Mouse (Mus musculus) inflammation-experienced regulatory T-cells, adult 6 months (primary cell): ENCODE results near the gene Zfp1. TPM values are rescaled to one million over a fixed set of nuclear protein-coding genes. Genes with fewer than 3 reads are reported as not detected.
A peak's percentile ranks its signal among the peaks of the same experiment; 100 is the strongest.

Experiments
- ATAC-seq: one replicate; pipeline ENCODE4 v1.8.0; 2017
- polyA plus RNA-seq, 3 experiments: library from polyadenylated mRNA; unstranded; fragments of 100-300 nt; shearing (Covaris generic); gene quantifications; one replicate each; pipeline ENCODE4 v1.2.1; 2017

Zfp1 gene
- polyA plus RNA-seq, 3 experiments from 2014 or later: 15.6 to 46.2 (median 33.0) TPM

DNA sequence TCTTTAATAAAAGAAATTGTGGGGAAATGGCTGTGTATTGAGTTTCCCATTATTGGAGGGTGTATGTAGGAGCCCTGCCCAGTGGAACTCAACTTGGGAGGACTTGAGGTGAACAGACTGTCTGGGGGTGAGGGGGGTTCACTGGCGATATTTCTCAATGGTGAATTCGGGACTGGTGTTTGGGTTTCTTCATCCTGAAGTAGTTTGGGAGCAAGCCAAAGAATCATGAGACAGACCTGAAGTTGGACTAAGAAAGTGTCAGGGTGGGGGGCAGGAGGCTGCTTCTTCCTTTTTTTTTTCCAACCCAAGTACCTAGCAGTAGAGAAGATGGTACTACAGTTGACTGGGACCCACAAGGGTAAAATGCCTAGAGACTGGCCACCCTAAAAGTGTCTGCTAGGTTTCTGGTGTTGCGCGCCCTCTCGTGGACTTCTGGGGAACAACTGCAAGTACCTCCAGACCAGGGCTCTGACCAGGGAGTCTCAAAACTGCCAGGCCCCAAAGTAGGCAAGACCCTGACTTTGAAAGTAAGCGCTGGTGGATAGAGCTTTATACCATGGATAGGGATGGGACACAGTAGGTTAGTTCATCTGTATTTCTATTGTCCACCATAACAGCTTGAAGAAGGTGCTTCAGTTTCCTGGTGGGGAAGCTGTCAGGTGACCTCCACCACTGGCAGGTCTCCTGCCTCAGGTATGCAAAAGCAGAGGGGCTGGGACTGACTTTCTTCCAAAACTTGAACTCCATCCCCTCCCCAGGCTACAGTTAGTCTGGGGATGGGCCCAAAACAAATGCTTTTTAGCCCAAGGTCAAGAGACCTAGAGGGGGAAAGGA lies 17.3 kb upstream of the Zfp1 start:
- ATAC-seq: peak; percentile 67

GRCm38 (mm10) chr8:111626528-111626820 lies 16.7 kb upstream of the Zfp1 start:
- no peak for ATAC-seq

DNA sequence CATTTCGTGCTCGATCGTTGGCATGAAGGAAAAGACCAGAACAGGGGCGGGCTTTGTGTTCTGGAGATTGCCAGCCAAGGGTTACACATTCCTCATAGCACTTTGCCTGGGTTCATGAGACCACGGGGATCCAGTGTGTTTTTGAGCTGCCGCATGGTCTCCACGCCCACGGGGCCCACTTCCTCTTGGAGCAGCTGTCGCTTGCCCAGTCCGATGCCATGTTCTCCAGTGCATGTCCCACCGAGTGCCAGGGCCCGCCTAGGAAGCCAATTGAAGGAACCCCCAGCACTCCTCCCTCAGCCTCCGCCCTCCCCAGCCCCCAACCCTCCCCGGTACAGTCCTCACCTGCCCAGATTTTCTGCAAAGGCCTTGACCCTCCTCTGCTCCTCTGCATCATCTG lies 16.3 kb upstream of the Zfp1 start:
- no peak for ATAC-seq

- ATAC-seq: no peak
Observed at GRCm38 (mm10) chr8:111627923-111628322, 15.3 kb upstream of the Zfp1 start.

DNA sequence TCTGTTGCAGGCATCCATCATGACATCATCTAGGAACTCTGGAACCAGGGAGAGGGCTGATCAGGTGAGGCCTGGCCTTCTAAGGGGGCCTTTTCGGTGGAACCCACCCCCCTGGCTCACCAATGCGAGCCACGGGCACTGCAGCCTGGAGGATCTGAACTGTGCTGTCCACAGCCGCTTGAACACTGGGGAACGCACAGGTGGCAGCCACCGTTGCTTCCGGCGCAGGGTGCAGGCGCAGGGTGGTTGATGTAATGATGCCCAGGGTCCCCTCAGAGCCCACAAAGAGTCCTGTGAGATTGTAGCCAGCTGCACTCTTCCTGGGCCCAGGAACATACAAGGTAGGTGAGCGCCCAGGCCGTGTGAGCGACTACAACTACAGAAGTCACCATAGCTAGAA lies 14.8 kb upstream of the Zfp1 start:
- ATAC-seq: no peak

DNA sequence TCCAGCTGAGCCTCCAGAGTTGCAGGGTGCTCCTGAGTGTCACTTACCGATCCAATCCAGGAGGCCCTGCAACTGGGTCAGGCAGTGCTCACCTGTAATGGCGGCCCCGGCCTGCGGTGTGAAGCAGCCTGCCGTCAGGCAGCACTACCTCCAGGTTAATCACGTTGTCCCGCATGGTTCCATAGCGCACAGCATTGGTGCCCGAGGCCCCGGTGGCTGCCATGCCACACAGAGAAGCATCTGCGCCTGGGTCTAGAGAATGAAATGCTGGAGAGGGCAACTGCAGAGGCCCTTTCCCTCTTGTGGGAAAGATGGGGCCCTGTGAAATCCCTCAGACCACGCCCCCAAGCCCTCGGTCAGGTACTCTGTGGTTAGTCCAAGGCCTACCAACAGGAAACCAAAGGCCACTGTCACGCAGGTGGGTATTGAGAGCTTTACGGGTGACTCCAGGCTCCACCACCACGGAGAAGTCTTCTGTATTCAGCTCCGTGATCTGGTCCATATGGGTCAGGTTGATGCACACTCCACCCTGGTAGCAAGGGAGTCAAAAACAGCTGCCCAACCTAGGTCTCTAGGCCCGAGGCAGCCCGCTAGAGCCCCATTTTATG lies 14.2 kb upstream of the Zfp1 start:
- ATAC-seq: no peak

- ATAC-seq: no peak
Observed at GRCm38 (mm10) chr8:111630105-111630521, 13.1 kb upstream of the Zfp1 start, which contains the start of gene Ldhd. TSS of gene Ldhd (minus strand) at chr8:111630374.

GRCm38 (mm10) chr8:111631589-111631988 lies 11.6 kb upstream of the Zfp1 start:
- ATAC-seq: no peak

- no peak for ATAC-seq
Observed at GRCm38 (mm10) chr8:111632976-111633375, 10.2 kb upstream of the Zfp1 start.

- ATAC-seq: no peak
Observed at GRCm38 (mm10) chr8:111638086-111638485, 5.1 kb upstream of the Zfp1 start.

DNA sequence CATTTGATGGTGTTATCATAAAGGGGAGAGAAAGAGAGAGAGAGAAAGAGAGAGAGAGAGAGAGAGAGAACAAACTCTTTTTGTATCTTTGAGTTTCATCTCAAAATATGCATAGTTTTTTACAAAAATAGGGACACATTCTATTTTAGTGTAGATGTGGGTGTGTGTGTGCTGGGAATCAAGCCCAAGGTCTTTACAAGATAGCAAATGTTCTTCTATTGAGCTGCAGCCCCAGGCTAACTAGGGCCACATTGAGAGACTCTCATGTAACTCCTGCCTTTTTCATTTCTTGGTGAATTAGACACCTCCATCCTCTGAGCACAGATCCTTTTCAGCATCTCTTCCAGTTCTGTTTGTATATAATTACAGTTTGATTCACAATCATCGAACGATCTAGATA lies 2.1 kb upstream of the Zfp1 start:
- no peak for ATAC-seq

DNA sequence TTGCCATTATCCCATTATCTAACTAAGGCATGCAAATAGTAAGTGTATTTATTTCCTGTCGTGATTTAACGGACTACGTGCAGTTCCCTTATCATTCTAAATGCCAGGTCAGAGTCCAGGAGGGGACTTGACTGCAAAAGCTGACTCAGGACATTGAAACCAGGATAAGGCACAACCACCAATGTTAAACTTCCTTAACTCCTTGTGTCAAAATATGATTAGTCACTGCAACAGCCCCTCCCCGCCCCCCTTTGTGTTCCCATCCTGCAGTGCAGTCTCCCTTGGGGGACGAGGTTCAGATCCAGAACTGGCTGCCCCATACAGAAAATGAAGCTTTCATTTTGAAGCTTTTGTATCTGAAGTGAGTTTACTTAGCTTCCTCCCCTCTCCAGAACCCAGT lies 705 bp upstream of the Zfp1 start:
- no peak for ATAC-seq

GRCm38 (mm10) chr8:111642939-111643263 lies 300 bp upstream of the Zfp1 start:
- ATAC-seq: peak; percentile 2

DNA sequence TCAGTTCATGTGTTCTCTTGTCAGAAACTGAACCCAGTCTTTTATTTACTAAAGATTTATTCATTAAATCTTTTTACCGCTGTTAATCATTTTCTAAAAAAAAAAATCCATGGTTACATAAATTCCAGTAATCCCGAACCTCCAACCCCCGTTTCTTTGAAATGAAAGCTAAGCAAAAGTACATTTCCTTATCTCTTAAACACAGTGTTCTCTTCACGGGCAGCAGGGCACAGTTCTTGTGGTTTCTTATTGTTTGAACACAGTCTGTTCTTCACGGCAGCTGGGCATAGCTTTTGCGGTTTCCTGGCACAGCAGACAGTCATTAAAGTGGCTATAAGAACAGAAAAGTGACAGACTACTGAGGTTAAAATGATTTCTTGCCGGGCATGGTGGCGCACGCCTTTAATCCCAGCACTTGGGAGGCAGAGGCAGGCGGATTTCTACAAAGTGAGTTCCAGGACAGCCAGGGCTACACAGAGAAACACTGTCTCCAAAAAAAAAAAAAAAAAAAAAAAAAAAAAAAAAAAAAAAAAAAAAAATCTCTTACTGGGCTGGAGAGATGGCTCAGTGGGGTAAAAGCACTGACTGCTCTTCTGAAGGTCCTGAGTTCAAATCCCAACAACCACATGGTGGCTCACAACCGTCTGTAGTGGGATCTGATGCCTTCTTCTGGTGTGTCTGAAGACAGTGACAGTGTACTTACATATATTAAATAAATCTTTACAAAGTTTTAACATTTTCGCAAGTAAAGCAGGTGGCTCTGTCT lies 1.3 kb downstream of the Zfp1 start:
- peak; percentile 64 for ATAC-seq

- peak; percentile 67 for ATAC-seq
Observed at GRCm38 (mm10) chr8:111645715-111646114, 2.5 kb downstream of the Zfp1 start.

DNA sequence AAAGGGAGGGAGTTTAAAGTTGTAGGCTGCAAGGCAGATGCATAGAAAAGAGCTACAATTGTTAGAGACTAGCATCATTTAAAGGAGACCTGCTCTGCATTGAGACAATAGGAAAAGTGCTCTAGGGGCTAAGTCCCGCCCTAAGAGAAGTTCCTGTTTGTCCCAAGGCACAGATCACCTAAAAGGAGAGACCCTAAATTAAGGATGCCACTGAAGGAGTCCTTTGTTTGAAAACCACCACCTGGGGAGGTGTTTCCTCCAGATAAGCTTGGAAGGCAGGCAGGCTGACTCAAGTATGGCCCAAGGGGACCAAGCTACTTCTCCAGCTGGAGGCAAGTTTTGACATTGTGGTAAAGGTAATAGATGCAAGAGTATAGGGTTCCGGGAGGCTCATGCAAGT lies 5.6 kb downstream of the Zfp1 start:
- ATAC-seq: no peak

DNA sequence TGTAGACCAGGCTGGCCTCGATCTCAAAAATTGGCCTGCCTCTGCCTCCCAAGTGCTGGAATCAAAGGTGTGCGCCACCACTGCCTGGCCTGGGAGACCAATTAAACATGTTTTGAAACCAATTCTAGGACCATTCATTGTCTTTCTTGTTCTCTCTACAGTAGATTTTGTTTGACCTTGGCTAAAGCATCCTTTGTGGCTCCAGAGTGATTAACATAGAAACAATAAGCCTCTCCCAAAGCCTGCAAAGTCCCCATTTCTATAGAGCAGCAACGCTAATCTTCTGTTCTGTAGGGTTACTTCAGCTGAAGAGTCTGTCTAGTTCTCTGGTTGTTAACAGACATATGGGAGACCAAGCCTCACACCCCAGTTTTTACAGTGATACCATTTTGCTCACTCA lies 7.5 kb downstream of the Zfp1 start:
- no peak for ATAC-seq

DNA sequence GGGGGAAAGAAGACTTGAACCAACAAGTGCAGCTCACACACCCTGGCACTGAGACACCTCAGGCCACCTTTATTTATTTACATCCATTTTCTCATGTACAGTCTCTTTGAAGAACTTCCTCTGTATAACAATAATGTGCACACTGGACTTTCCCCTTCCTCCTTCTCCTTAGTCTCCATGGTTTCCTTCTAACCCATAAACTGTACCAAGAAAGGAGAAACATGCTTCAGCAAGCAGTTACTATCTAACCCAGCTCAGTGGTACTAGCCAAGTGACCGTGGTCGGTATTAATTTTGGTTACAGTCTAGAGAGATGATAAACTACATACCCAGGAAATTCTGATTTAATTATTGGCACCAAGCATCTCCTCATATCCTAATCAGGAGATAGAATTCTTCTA lies 10.3 kb downstream of the Zfp1 start:
- no peak for ATAC-seq

DNA sequence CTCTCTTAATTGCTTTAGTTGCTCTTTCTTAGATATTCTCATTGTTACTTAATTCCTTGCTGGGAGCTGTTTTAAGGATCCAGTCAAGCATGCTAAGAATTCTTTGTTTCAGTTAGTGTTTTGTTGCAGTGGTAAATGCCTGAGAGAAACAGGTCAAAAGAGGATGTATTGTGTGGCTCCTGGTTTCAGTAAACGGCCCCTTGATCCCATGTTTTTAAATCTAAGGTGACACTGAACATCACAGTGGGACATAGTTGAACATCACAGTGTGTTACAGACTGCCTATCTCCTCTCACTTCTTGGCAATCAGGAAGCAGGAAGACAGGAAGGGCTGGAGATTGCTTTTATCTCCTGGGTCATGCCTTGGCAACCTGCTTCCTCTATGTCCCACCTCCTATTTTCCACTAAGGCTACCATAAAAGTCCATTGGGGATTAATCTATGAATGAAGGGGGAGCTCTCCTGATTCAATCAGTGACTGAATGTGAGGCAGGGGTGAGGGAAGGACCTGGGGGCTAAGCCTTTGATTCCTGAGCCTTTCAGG lies 14.2 kb downstream of the Zfp1 start:
- ATAC-seq: no peak

DNA sequence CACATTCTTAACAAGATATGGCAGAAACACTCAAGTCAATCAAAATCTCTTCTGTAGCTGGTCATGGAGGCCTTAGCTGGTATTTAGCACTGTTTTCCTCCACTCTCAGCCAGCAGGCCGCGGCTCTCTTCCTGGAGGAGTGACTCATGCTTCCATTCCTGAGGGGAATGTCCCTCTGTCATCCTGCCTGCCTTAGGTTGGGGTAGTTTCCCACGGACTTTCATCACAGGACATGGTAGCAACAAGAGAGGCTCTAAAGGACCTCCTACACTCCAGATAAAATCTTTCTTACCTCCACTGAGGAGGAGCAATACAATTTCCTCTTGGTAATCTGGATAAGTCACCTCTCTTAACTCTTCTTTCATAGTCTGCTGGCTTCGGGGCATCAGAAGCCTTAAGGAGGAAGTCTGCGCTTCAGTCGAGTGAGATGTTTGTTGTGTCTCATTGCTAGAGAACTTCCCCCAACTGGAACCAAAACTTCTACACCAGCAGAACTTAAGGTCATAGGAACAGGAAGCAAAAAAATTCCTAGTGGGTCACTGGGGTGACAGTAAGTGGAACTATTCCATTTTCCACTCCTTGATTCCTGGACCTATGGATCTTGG lies 15.7 kb downstream of the Zfp1 start:
- peak; percentile 57 for ATAC-seq

DNA sequence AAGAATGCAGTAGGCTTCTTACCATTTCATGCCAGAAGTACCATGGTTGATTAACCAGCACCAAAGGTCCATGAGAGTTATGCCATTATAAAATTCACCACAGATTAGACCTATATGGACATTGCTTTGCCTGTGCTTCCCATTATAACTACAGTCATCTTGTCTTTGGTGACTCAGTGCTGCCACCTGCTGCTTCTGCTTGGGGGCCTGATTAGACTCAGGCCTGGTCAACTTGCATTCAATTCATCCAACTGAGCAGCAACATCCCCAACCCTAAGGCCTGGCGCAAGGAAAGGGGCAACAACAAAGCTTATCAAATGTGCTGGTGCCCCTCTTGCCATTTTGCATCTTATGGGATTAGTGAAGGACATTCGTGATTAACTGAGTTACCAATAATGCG lies 19.3 kb downstream of the Zfp1 start:
- ATAC-seq: no peak

- no peak for ATAC-seq
Observed at GRCm38 (mm10) chr8:111666751-111667150, 23.6 kb downstream of the Zfp1 start.

DNA sequence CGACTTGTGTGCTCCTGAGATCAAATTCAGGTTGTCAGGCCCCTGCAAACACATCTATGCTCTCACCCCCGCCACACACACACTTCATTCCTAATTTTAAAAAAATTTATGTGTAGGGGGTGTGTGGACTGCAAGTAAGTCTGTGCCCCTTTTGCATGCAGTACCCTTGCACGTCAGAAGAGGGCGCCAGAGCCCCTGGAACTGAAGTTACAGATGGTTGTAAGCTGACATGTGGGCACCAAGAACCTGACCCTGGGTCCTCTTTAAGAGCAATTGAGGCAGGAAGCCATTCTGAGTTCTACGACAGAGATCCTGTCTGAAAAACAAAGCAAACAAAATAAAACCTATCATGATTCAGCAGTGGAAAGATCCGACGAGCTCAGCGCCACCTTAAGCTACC lies 33.0 kb downstream of the Zfp1 start:
- no peak for ATAC-seq
